Comparison of ENCODE assay signal across 9 mouse cellular contexts in genomic region chr7:131371470-131371860, GRCm38 (mm10). TPM values are rescaled to one million over a fixed set of nuclear protein-coding genes. Genes with fewer than 3 reads are reported as not detected.
A peak's percentile ranks its signal among the peaks of the same experiment; 100 is the strongest.
DNase-seq lines count a peak whose midpoint lies in the region; ATAC-seq and TF ChIP-seq lines count a peak whose summit lies in the region.
"Had no signal": no experiment of that assay in that cellular context is flagged by ENCODE, and none has a peak within 500 bp of the region (broad histone marks: within the 10 kb centered on the region; RNA-seq: fewer than 3 reads in every experiment).

No protein-coding gene starts in this region.

- WGBS in heart, embryonic 13.5 days = 7% methylated on average over 9 of the region's 9 CpGs
- 8% methylated on average over 9 of the region's 9 CpGs for WGBS in forebrain, postnatal 0 days
- WGBS in macrophage (ENCODE audit: missing documents) = 12% methylated on average over 9 of the region's 9 CpGs

- no peaks in the 10 kb centered on the region for H3K27me3 ChIP-seq in heart, embryonic 13.5 days (replicated peaks)
- peaks cover 15% of the 10 kb centered on the region; the same call in 1 of the 2 replicates for H3K27me3 ChIP-seq in G1E (ENCODE audit: insufficient read depth, low read length)
- no peaks in the 10 kb centered on the region for H3K27me3 ChIP-seq in forebrain, postnatal 0 days (ENCODE audit: insufficient read depth, low read length)

- peak overlapping the region; percentile 99 for H3K27ac ChIP-seq in heart, embryonic 13.5 days (replicated peaks)
- H3K27ac ChIP-seq in forebrain, postnatal 0 days (ENCODE audit: low read depth, low read length) = peak overlapping the region; percentile 81
- peak overlapping the region; percentile 29 for H3K27ac ChIP-seq in macrophage

- peaks cover 16% of the 10 kb centered on the region for H3K36me3 ChIP-seq in heart, embryonic 13.5 days
- H3K36me3 ChIP-seq in G1E (replicated peaks) (peaks cover 20% of the 10 kb centered on the region), macrophage (ENCODE audit: inconsistent target) (no peaks in the 10 kb centered on the region)
- 0 out of 2 replicates have a peak, but pooled peaks cover 2% of the 10 kb centered on the region for H3K36me3 ChIP-seq in forebrain, postnatal 0 days (ENCODE audit: insufficient read depth)

- H3K4me1 ChIP-seq in heart, embryonic 13.5 days = peaks cover 10% of the 10 kb centered on the region
- peaks cover 23% of the 10 kb centered on the region for H3K4me1 ChIP-seq in G1E (ENCODE audit: insufficient read depth, low read depth, low read length)
- H3K4me1 ChIP-seq in forebrain, postnatal 0 days (ENCODE audit: insufficient read depth) = peaks cover 7% of the 10 kb centered on the region; the same call in 1 of the 2 replicates

- H3K4me3 ChIP-seq in heart, embryonic 13.5 days = peak overlapping the region; percentile 83
- peak overlapping the region; percentile 91 for H3K4me3 ChIP-seq in G1E (ENCODE audit: low read depth, low read length)
- peak overlapping the region; percentile 76 for H3K4me3 ChIP-seq in forebrain, postnatal 0 days (ENCODE audit: low read depth, low read length)
- H3K4me3 ChIP-seq in macrophage (ENCODE audit: inconsistent target) = peak overlapping the region; percentile 46

- H3K4me2 ChIP-seq in heart, embryonic 13.5 days = peak overlapping the region; percentile 79
- peak overlapping the region; percentile 79 for H3K4me2 ChIP-seq in forebrain, postnatal 0 days (ENCODE audit: low read depth)

- DNase-seq in heart, postnatal 10 days = no peak
- no peak for DNase-seq in G1E (ENCODE audit: low spot score)
- peak; percentile 3 for DNase-seq in forebrain, postnatal 0 days
- DNase-seq in embryo, embryonic 10.5 days (ENCODE audit: low spot score) = no peak
- no peak for DNase-seq in urinary bladder, adult 2 months (ENCODE audit: low spot score)
- no peak for DNase-seq in spleen, postnatal 4 days (ENCODE audit: low spot score in 2 of 2)

- intact Hi-C loops in heart, postnatal 10 days (cut with DNase I) = no loop called here

- ATAC-seq in heart, embryonic 13.5 days (ENCODE audit: extremely low read depth, insufficient number of reproducible peaks, low FRiP score, low TSS enrichment) = 0 out of 2 replicates have a peak, but pooled peaks have one; percentile 16
- ATAC-seq in G1E (ENCODE audit: extremely low read depth, insufficient number of reproducible peaks, low FRiP score, poor library complexity, severe bottlenecking) = peak; percentile 16; the same call in 1 of the 2 replicates
- ATAC-seq in forebrain, postnatal 0 days = no peak

- H3K79me2 ChIP-seq in macrophage (ENCODE audit: inconsistent target) = no peaks in the 10 kb centered on the region

- peak overlapping the region; percentile 96 for H3K9ac ChIP-seq in heart, embryonic 13.5 days
- H3K9ac ChIP-seq in forebrain, postnatal 0 days = peak overlapping the region; percentile 90

- no peaks in the 10 kb centered on the region for H3K9me3 ChIP-seq in heart, embryonic 13.5 days
- no peaks in the 10 kb centered on the region for H3K9me3 ChIP-seq in G1E (replicated peaks)
- H3K9me3 ChIP-seq in forebrain, postnatal 0 days (ENCODE audit: low read length) = no peaks in the 10 kb centered on the region

- TF ChIP-seq CTCF in G1E (IDR thresholded peaks at IDR 0.05; ENCODE audit: low read depth, low read length) = no peak
- no peak for TF ChIP-seq CTCF in forebrain, postnatal 0 days (IDR thresholded peaks at IDR 0.05; ENCODE audit: low read depth)

RNA-seq across cellular contexts. Expression of gene Pstk, which starts 0.5 kb away (rescaled TPM):
- 89.2 and 90.2 TPM in 2 replicates for polyA plus RNA-seq in heart, embryonic 13.5 days (2015; fragmentation: Nextera tagmentation; extraction: Ambion mirVana)
- total RNA-seq in heart, postnatal 10 days (2021) = 10 to 100 TPM; 51.7 to 55.1 TPM
- total RNA-seq in G1E (2014; fragmentation: Nextera tagmentation) (34.9 and 42.7 TPM in 2 replicates), G1E (2017) (33.9 and 35.4 TPM in 2 replicates)
- polyA plus RNA-seq in G1E (2012) (36.3 and 44.1 TPM in 2 replicates), macrophage (2018) (10.7 to 21.0 TPM (median 14.8 TPM) in 3 replicates)
- 22.6 and 36.3 TPM in 2 replicates for total RNA-seq in forebrain, postnatal 0 days (2014; rRNA removed)
- 36.4 and 39.8 TPM in 2 replicates for polyA plus RNA-seq in forebrain, postnatal 0 days (2015; fragmentation: Nextera tagmentation; extraction: Ambion mirVana)
- 10 to 100 TPM in 17 of 26 experiments, 1 to 10 TPM in 9; 1.3 to 43.5 (median 17.4) TPM for total RNA-seq in macrophage (2018; cell fraction: chromatin; rRNA removed)
- 10 to 100 TPM in 19 of 26 experiments, 1 to 10 TPM in 7; 5.6 to 17.1 (median 12.8) TPM for total RNA-seq in macrophage (2018; cell fraction: cytosol; rRNA removed)
- total RNA-seq in macrophage (2018; cell fraction: nucleus; rRNA removed) = 10 to 100 TPM in 14 of 26 experiments, 1 to 10 TPM in 12; 1.9 to 46.1 (median 12.5) TPM
- 47.4 and 49.2 TPM in 2 replicates for polyA plus RNA-seq in urinary bladder, adult 2 months (2012; rRNA removed)

RNA-seq across cellular contexts. Expression of gene 2310057M21Rik, which starts 8.9 kb away (rescaled TPM):
- polyA plus RNA-seq in heart, embryonic 13.5 days (2015; fragmentation: Nextera tagmentation; extraction: Ambion mirVana) = 18.3 and 18.5 TPM in 2 replicates
- 10 to 100 TPM; 14.2 to 16.1 TPM for total RNA-seq in heart, postnatal 10 days (2021)
- total RNA-seq in G1E (2014; fragmentation: Nextera tagmentation) (17.2 and 17.8 TPM in 2 replicates), G1E (2017) (8.0 and 16.0 TPM in 2 replicates)
- polyA plus RNA-seq in G1E (2012) (13.0 and 15.2 TPM in 2 replicates), macrophage (2018) (2.7 to 8.3 TPM (median 8.1 TPM) in 3 replicates)
- total RNA-seq in forebrain, postnatal 0 days (2014; rRNA removed) = 7.6 and 21.7 TPM in 2 replicates
- 16.2 and 22.3 TPM in 2 replicates for polyA plus RNA-seq in forebrain, postnatal 0 days (2015; fragmentation: Nextera tagmentation; extraction: Ambion mirVana)
- 10 to 100 TPM in 25 of 26 experiments, 1 to 10 TPM in 1; 6.7 to 56.8 (median 26.6) TPM for total RNA-seq in macrophage (2018; cell fraction: chromatin; rRNA removed)
- 10 to 100 TPM in 2 of 26 experiments, 1 to 10 TPM in 24; 2.1 to 12.1 (median 6.1) TPM for total RNA-seq in macrophage (2018; cell fraction: cytosol; rRNA removed)
- total RNA-seq in macrophage (2018; cell fraction: nucleus; rRNA removed) = 10 to 100 TPM in 21 of 26 experiments, 1 to 10 TPM in 5; 5.2 to 49.4 (median 13.8) TPM
- 7.9 and 8.3 TPM in 2 replicates for polyA plus RNA-seq in urinary bladder, adult 2 months (2012; rRNA removed)

RNA-seq across cellular contexts. Expression of gene Fam24a, which starts 37.8 kb away (rescaled TPM):
- polyA plus RNA-seq in heart, embryonic 13.5 days (2015; fragmentation: Nextera tagmentation; extraction: Ambion mirVana) = not detected in 2 replicates
- not detected for total RNA-seq in heart, postnatal 10 days (2021)
- total RNA-seq in G1E (2014; fragmentation: Nextera tagmentation) = not detected in 2 replicates
- total RNA-seq in G1E (2017) = not detected in 2 replicates
- polyA plus RNA-seq in G1E (2012) = not detected in 2 replicates
- total RNA-seq in forebrain, postnatal 0 days (2014; rRNA removed) = not detected in 2 replicates
- polyA plus RNA-seq in forebrain, postnatal 0 days (2015; fragmentation: Nextera tagmentation; extraction: Ambion mirVana) = not detected in 2 replicates
- not detected for total RNA-seq in macrophage (2018; cell fraction: chromatin; rRNA removed)
- not detected for total RNA-seq in macrophage (2018; cell fraction: cytosol; rRNA removed)
- not detected for total RNA-seq in macrophage (2018; cell fraction: nucleus; rRNA removed)
- polyA plus RNA-seq in macrophage (2018) = not detected in 3 replicates
- not detected in 2 replicates for polyA plus RNA-seq in urinary bladder, adult 2 months (2012; rRNA removed)
- total RNA-seq: granulocyte monocyte progenitor cell, adult 5-6 weeks had no signal

RNA-seq across cellular contexts. Expression of gene Ikzf5, which starts 38.9 kb away (rescaled TPM):
- polyA plus RNA-seq in heart, embryonic 13.5 days (2015; fragmentation: Nextera tagmentation; extraction: Ambion mirVana) = 7.5 and 7.9 TPM in 2 replicates
- 10 to 100 TPM; 32.4 to 34.7 TPM for total RNA-seq in heart, postnatal 10 days (2021)
- total RNA-seq in G1E (2014; fragmentation: Nextera tagmentation) (42.9 and 59.1 TPM in 2 replicates), G1E (2017) (20.2 and 24.1 TPM in 2 replicates)
- polyA plus RNA-seq in G1E (2012) (6.6 and 10.1 TPM in 2 replicates), macrophage (2018) (7.5 to 9.6 TPM (median 8.9 TPM) in 3 replicates)
- total RNA-seq in forebrain, postnatal 0 days (2014; rRNA removed) = 18.8 and 20.8 TPM in 2 replicates
- 10.0 and 10.5 TPM in 2 replicates for polyA plus RNA-seq in forebrain, postnatal 0 days (2015; fragmentation: Nextera tagmentation; extraction: Ambion mirVana)
- total RNA-seq in macrophage (2018; cell fraction: chromatin; rRNA removed) = 10 to 100 TPM; 13.8 to 99.9 (median 23.7) TPM
- total RNA-seq in macrophage (2018; cell fraction: cytosol; rRNA removed) = 10 to 100 TPM in 25 of 26 experiments, 1 to 10 TPM in 1; 8.4 to 23.6 (median 12.2) TPM
- 10 to 100 TPM; 12.5 to 75.0 (median 22.0) TPM for total RNA-seq in macrophage (2018; cell fraction: nucleus; rRNA removed)
- polyA plus RNA-seq in urinary bladder, adult 2 months (2012; rRNA removed) = 14.4 and 15.2 TPM in 2 replicates

RNA-seq across cellular contexts. Expression of gene Acadsb, which starts 38.9 kb away (rescaled TPM):
- polyA plus RNA-seq in heart, embryonic 13.5 days (2015; fragmentation: Nextera tagmentation; extraction: Ambion mirVana) = 70.3 and 74.9 TPM in 2 replicates
- 10 to 100 TPM; 78.1 to 80.3 TPM for total RNA-seq in heart, postnatal 10 days (2021)
- 22.5 and 35.5 TPM in 2 replicates for total RNA-seq in G1E (2014; fragmentation: Nextera tagmentation)
- 40.0 and 42.7 TPM in 2 replicates for total RNA-seq in G1E (2017)
- 2.6 and 2.7 TPM in 2 replicates for polyA plus RNA-seq in G1E (2012)
- total RNA-seq in forebrain, postnatal 0 days (2014; rRNA removed) = 56.7 and 80.3 TPM in 2 replicates
- 51.6 and 73.3 TPM in 2 replicates for polyA plus RNA-seq in forebrain, postnatal 0 days (2015; fragmentation: Nextera tagmentation; extraction: Ambion mirVana)
- 10 to 100 TPM; 16.1 to 61.7 (median 35.2) TPM for total RNA-seq in macrophage (2018; cell fraction: chromatin; rRNA removed)
- 10 to 100 TPM; 34.8 to 56.7 (median 46.3) TPM for total RNA-seq in macrophage (2018; cell fraction: cytosol; rRNA removed)
- total RNA-seq in macrophage (2018; cell fraction: nucleus; rRNA removed) = 10 to 100 TPM; 19.9 to 61.4 (median 28.9) TPM
- polyA plus RNA-seq in macrophage (2018) = 27.8 to 52.5 TPM (median 36.1 TPM) in 3 replicates
- polyA plus RNA-seq in urinary bladder, adult 2 months (2012; rRNA removed) = 43.6 and 55.7 TPM in 2 replicates

Comparison
In these comparisons a context has a peak if more than half of its experiments do, and no peak if none do; other contexts are left out.
1. H3K27ac ChIP-seq: peak in every context shown above with its lines; median percentile 99 in heart, embryonic 13.5 days; 81 in forebrain, postnatal 0 days; 29 in macrophage.